Mouse (Mus musculus) hindbrain, embryonic 16.5 days (tissue): ENCODE results near the gene Ovol1. TPM values are rescaled to one million over a fixed set of nuclear protein-coding genes. Genes with fewer than 3 reads are reported as not detected.

Source experiments
- ATAC-seq: fragments of 200-750 bp; cut with Nextera tagmentation; 2 replicates; pipeline ENCODE4 v1.8.0; 2017; ENCODE audit warnings: moderate TSS enrichment, moderate library complexity
- H3K27ac ChIP-seq: fragments of 300-500 bp; sonication (generic); 2 replicates; pipeline ENCODE4 v1.5.1; 2014; ENCODE audit warnings: low read depth, mild to moderate bottlenecking, control low read depth, low read length, moderate library complexity
- H3K27me3 ChIP-seq: fragments of 300-500 bp; sonication (generic); replicated peaks from 2 replicates; pipeline ENCODE4 v1.6.1; 2014; ENCODE audit warnings: low read length; ENCODE audit not compliant: control insufficient read depth, insufficient read depth
- H3K36me3 ChIP-seq: fragments of 300-500 bp; sonication (generic); 2 replicates; pipeline ENCODE4 v1.6.1; 2014; ENCODE audit warnings: mild to moderate bottlenecking, low read length, moderate library complexity, mixed read lengths; ENCODE audit not compliant: control insufficient read depth, insufficient read depth
- H3K4me1 ChIP-seq: fragments of 300-500 bp; sonication (generic); 2 replicates; pipeline ENCODE4 v1.6.1; 2014; ENCODE audit warnings: low read depth, low read length; ENCODE audit not compliant: control insufficient read depth, insufficient read depth
- H3K4me2 ChIP-seq: fragments of 300-500 bp; sonication (generic); 2 replicates; pipeline ENCODE4 v1.6.1; 2014; ENCODE audit warnings: mild to moderate bottlenecking, low read length, control low read depth, moderate library complexity
- H3K4me3 ChIP-seq: fragments of 300-500 bp; sonication (generic); 2 replicates; pipeline ENCODE4 v1.5.1; 2014; ENCODE audit warnings: mild to moderate bottlenecking, low read length, control low read depth, moderate library complexity
- H3K9ac ChIP-seq: fragments of 300-500 bp; sonication (generic); 2 replicates; pipeline ENCODE4 v1.6.1; 2014; ENCODE audit warnings: low read depth, mild to moderate bottlenecking, control low read depth, low read length, moderate library complexity
- H3K9me3 ChIP-seq: fragments of 300-500 bp; sonication (generic); 2 replicates; pipeline ENCODE4 v1.6.1; 2014; ENCODE audit warnings: mild to moderate bottlenecking, low read length, moderate library complexity; ENCODE audit not compliant: control insufficient read depth
- WGBS: fragments of 180-500 bp; shearing (Covaris S2); extraction: QIAGEN DNeasy Blood & Tissue Kit; methylation state at CpG from one replicate; pipeline ENCODE4 v1.1.7; 2014; 5-methylcytosine and 5-hydroxymethylcytosine counted together
- polyA plus RNA-seq: library from polyadenylated mRNA; unstranded; fragments of >200 nt; fragmentation: Nextera tagmentation; extraction: Ambion mirVana; gene quantifications from 2 replicates; pipeline ENCODE4 v1.2.1, GENCODE M21; 2015

Ovol1 gene
- polyA plus RNA-seq, 1 experiment from 2014 or later = 0.20 TPM

- Histone ChIP-seq H3K36me3 (peaks cover 35% of the 10 kb centered on the region), H3K4me3 (peak within 1 kb of the TSS; percentile 73), H3K27me3 (no peaks in the 10 kb centered on the region), H3K4me1 (peaks cover 11% of the 10 kb centered on the region), H3K27ac (peak within 1 kb of the TSS; percentile 84), H3K4me2 (peak within 1 kb of the TSS; percentile 80), H3K9me3 (no peaks in the 10 kb centered on the region), H3K9ac (peak within 1 kb of the TSS; percentile 89)
- peak; percentile 95 for ATAC-seq
- WGBS = under 1% methylated on average over 63 of the region's 64 CpGs
Measured at GRCm38 (mm10) chr19:5601752-5602541, 41.5 kb upstream of the Ovol1 start, which contains the start of gene Rnaseh2c. Rnaseh2c (plus strand) TSS chr19:5601873.

GRCm38 (mm10) chr19:5599224-5599623 lies 38.8 kb upstream of the Ovol1 start:
- no peak for ATAC-seq
- 81% methylated on average over 4 of the region's 4 CpGs for WGBS

GRCm38 (mm10) chr19:5591888-5592287 lies 31.4 kb upstream of the Ovol1 start:
- Histone ChIP-seq H3K9me3 (no peaks in the 10 kb centered on the region), H3K4me2 (no peak overlapping the region), H3K36me3 (no peaks in the 10 kb centered on the region), H3K4me1 (no peaks in the 10 kb centered on the region), H3K9ac (no peak overlapping the region), H3K27me3 (no peaks in the 10 kb centered on the region), H3K27ac (no peak overlapping the region), H3K4me3 (no peak overlapping the region)
- WGBS = 88% methylated on average over 6 of the region's 6 CpGs
- no peak for ATAC-seq

More at GRCm38 (mm10) chr19:5599224-5599623, 38.8 kb upstream of the Ovol1 start:
- Histone ChIP-seq H3K27ac (no peak overlapping the region), H3K27me3 (no peaks in the 10 kb centered on the region), H3K9ac (no peak overlapping the region), H3K4me2 (no peak overlapping the region), H3K36me3 (peaks cover 10% of the 10 kb centered on the region), H3K4me1 (peaks cover 11% of the 10 kb centered on the region), H3K9me3 (no peaks in the 10 kb centered on the region), H3K4me3 (no peak overlapping the region)

- no peak overlapping the region for H3K4me3 ChIP-seq
- H3K9me3 ChIP-seq = no peaks in the 10 kb centered on the region
- H3K27ac ChIP-seq = no peak overlapping the region
- ATAC-seq = no peak
- H3K4me2 ChIP-seq = no peak overlapping the region
- no peak overlapping the region for H3K9ac ChIP-seq
- 77% methylated on average over 9 of the region's 9 CpGs for WGBS
- no peaks in the 10 kb centered on the region for H3K36me3 ChIP-seq
- no peaks in the 10 kb centered on the region for H3K4me1 ChIP-seq
- H3K27me3 ChIP-seq = no peaks in the 10 kb centered on the region
Measured at GRCm38 (mm10) chr19:5589159-5589558, 28.7 kb upstream of the Ovol1 start.

GRCm38 (mm10) chr19:5581995-5582394 lies 21.5 kb upstream of the Ovol1 start:
- WGBS = 80% methylated on average over 2 of the region's 2 CpGs

GRCm38 (mm10) chr19:5580776-5581175 lies 20.3 kb upstream of the Ovol1 start:
- no peaks in the 10 kb centered on the region for H3K4me1 ChIP-seq
- WGBS = 93% methylated on average over 6 of the region's 6 CpGs
- H3K9me3 ChIP-seq = no peaks in the 10 kb centered on the region
- no peak for ATAC-seq
- no peak overlapping the region for H3K9ac ChIP-seq
- no peak overlapping the region for H3K27ac ChIP-seq
- H3K4me3 ChIP-seq = no peak overlapping the region
- no peaks in the 10 kb centered on the region for H3K36me3 ChIP-seq
- H3K4me2 ChIP-seq = no peak overlapping the region
- no peaks in the 10 kb centered on the region for H3K27me3 ChIP-seq

More at GRCm38 (mm10) chr19:5581995-5582394, 21.5 kb upstream of the Ovol1 start:
- Histone ChIP-seq H3K9me3 (no peaks in the 10 kb centered on the region), H3K4me2 (no peak overlapping the region), H3K4me1 (no peaks in the 10 kb centered on the region), H3K27ac (no peak overlapping the region), H3K4me3 (no peak overlapping the region), H3K27me3 (no peaks in the 10 kb centered on the region), H3K36me3 (no peaks in the 10 kb centered on the region), H3K9ac (no peak overlapping the region)
- no peak for ATAC-seq

GRCm38 (mm10) chr19:5579971-5580370 lies 19.5 kb upstream of the Ovol1 start:
- Histone ChIP-seq H3K27me3 (no peaks in the 10 kb centered on the region), H3K36me3 (no peaks in the 10 kb centered on the region), H3K9me3 (no peaks in the 10 kb centered on the region), H3K27ac (no peak overlapping the region), H3K9ac (no peak overlapping the region), H3K4me1 (no peaks in the 10 kb centered on the region), H3K4me3 (no peak overlapping the region), H3K4me2 (no peak overlapping the region)
- no peak for ATAC-seq
- 70% methylated on average over 4 of the region's 4 CpGs for WGBS

GRCm38 (mm10) chr19:5575336-5575735 lies 14.9 kb upstream of the Ovol1 start:
- H3K27me3 ChIP-seq = no peaks in the 10 kb centered on the region
- no peak overlapping the region for H3K4me2 ChIP-seq
- peaks cover 1% of the 10 kb centered on the region; the same call in 1 of the 2 replicates for H3K36me3 ChIP-seq
- H3K9ac ChIP-seq = no peak overlapping the region
- no peaks in the 10 kb centered on the region for H3K9me3 ChIP-seq
- 100% methylated on average over 1 of the region's 1 CpGs for WGBS
- no peaks in the 10 kb centered on the region for H3K4me1 ChIP-seq
- ATAC-seq = no peak
- no peak overlapping the region for H3K4me3 ChIP-seq
- no peak overlapping the region for H3K27ac ChIP-seq

GRCm38 (mm10) chr19:5572331-5573125 lies 12.1 kb upstream of the Ovol1 start:
- no peak for ATAC-seq
- peaks cover 9% of the 10 kb centered on the region for H3K4me1 ChIP-seq
- H3K36me3 ChIP-seq = peaks cover 3% of the 10 kb centered on the region; the same call in 1 of the 2 replicates
- no peak overlapping the region for H3K9ac ChIP-seq
- no peak overlapping the region for H3K27ac ChIP-seq
- no peak overlapping the region for H3K4me2 ChIP-seq
- no peaks in the 10 kb centered on the region for H3K27me3 ChIP-seq
- H3K4me3 ChIP-seq = no peak overlapping the region
- 86% methylated on average over 19 of the region's 19 CpGs for WGBS
- H3K9me3 ChIP-seq = no peaks in the 10 kb centered on the region
